Mouse (Mus musculus) C2C12 (cell line): ENCODE measurements around the gene Dok5. TPM values are rescaled to one million over a fixed set of nuclear protein-coding genes. Genes with fewer than 3 reads are reported as not detected.

ENCODE experiments used
- H3K27me3 ChIP-seq: one replicate; pipeline ENCODE4 v1.6.1; 2011; ENCODE audit not compliant: control insufficient read depth, insufficient read depth, insufficient read length
- H3K36me3 ChIP-seq: one replicate; pipeline ENCODE4 v1.6.1; 2011; ENCODE audit not compliant: control insufficient read depth, insufficient read depth
- H3K4me3 ChIP-seq: one replicate; pipeline ENCODE4 v1.5.1; 2011; ENCODE audit warnings: mild to moderate bottlenecking, control low read depth; ENCODE audit not compliant: poor library complexity, insufficient read depth, severe bottlenecking
- H3K79me2 ChIP-seq: one replicate; pipeline ENCODE4 v1.6.1; 2011; ENCODE audit not compliant: control insufficient read depth, insufficient read depth
- H3K79me3 ChIP-seq: one replicate; pipeline ENCODE4 v1.6.1; 2011; ENCODE audit warnings: low read depth, control low read depth
- H3ac ChIP-seq: one replicate; pipeline ENCODE3; 2011; ENCODE audit warnings: low read depth; ENCODE audit not compliant: control insufficient read depth, insufficient read length
- CEBPB ChIP-seq: IDR thresholded peaks from one replicate; pipeline ENCODE4 v1.6.1; 2011; ENCODE audit warnings: low read depth, mild to moderate bottlenecking, control low read depth, moderate library complexity
- CTCF ChIP-seq: IDR thresholded peaks from one replicate; pipeline ENCODE4 v1.5.1; 2011; ENCODE audit not compliant: control insufficient read depth, insufficient read depth, insufficient read length
- FOSL1 ChIP-seq: IDR thresholded peaks from one replicate; pipeline ENCODE4 v1.8.0; 2011; ENCODE audit warnings: mild to moderate bottlenecking, low read length; ENCODE audit not compliant: poor library complexity, insufficient read depth, severe bottlenecking
- MAX ChIP-seq: IDR thresholded peaks from one replicate; pipeline ENCODE4 v1.6.1; 2011; ENCODE audit warnings: mild to moderate bottlenecking, control low read depth
- MYOD1 ChIP-seq: IDR thresholded peaks from one replicate; pipeline ENCODE4 v1.6.1; 2011; ENCODE audit warnings: low read depth; ENCODE audit not compliant: control insufficient read depth, insufficient read length
- MYOG ChIP-seq: IDR thresholded peaks from one replicate; pipeline ENCODE4 v1.6.1; 2011; ENCODE audit not compliant: control insufficient read depth, insufficient read length; ENCODE audit errors: extremely low read depth
- USF1 ChIP-seq: IDR thresholded peaks from one replicate; pipeline ENCODE4 v1.6.1; 2011; ENCODE audit warnings: low read depth, mild to moderate bottlenecking, control low read depth, moderate library complexity
- polyA plus RNA-seq: library from polyadenylated mRNA; unstranded; fragments of >200 nt; fragmentation: generic; extraction: Trizol; gene quantifications from one replicate; pipeline ENCODE4 v1.2.1, GENCODE M21; 2012; ENCODE audit warnings: missing spikeins

The Dok5 gene
- polyA plus RNA-seq, 1 experiment, result not detected

GRCm38 (mm10) chr2:170757228-170757875 is 25.7 kb downstream of the Dok5 start:
- TF ChIP-seq FOSL1 (no peak), MAX (no peak), MYOD1 (no peak), USF1 (no peak), CTCF (no peak), CEBPB (no peak), MYOG (no peak)
- no peaks in the 10 kb centered on the region for H3K27me3 ChIP-seq

DNA sequence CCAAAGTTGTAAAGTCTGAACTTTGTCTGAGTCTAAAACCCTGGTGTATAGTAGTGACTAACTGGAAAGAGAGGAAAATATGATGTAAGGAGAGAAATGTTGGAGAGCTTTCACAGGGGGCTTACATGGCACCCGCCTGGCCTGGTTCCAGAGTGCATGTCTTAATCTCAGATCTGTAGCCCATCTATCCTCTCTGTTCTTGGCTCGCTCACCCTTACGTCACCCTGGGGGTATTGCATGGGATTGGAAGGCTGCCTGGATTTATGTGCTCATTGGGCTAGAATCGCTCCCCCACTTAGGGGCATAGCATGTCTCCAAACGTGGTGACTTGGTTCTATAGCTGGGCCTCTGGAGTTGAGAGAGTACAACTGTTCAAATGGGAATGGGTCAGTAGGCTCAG is 26.6 kb downstream of the Dok5 start:
- TF ChIP-seq FOSL1, result no peak
- no peak for TF ChIP-seq MYOD1
- H3K36me3 ChIP-seq, result no peaks in the 10 kb centered on the region

More at GRCm38 (mm10) chr2:170757228-170757875, 25.7 kb downstream of the Dok5 start:
- H3K4me3 ChIP-seq, result no peak overlapping the region
- no peaks in the 10 kb centered on the region for H3K79me2 ChIP-seq
- no peak overlapping the region for H3ac ChIP-seq
- H3K79me3 ChIP-seq, result no peaks in the 10 kb centered on the region
- H3K36me3 ChIP-seq, result no peaks in the 10 kb centered on the region

GRCm38 (mm10) chr2:170764704-170765103 is 33.1 kb downstream of the Dok5 start:
- no peaks in the 10 kb centered on the region for H3K79me2 ChIP-seq
- no peak overlapping the region for H3K4me3 ChIP-seq
- H3ac ChIP-seq, result no peak overlapping the region
- no peaks in the 10 kb centered on the region for H3K36me3 ChIP-seq
- H3K79me3 ChIP-seq, result no peaks in the 10 kb centered on the region
- H3K27me3 ChIP-seq, result no peaks in the 10 kb centered on the region
- TF ChIP-seq MYOD1 (peak; percentile 47), CEBPB (no peak)

More for the DNA sequence above, 26.6 kb downstream of the Dok5 start:
- H3ac ChIP-seq, result no peak overlapping the region
- no peaks in the 10 kb centered on the region for H3K27me3 ChIP-seq
- H3K4me3 ChIP-seq, result no peak overlapping the region
- H3K79me3 ChIP-seq, result no peaks in the 10 kb centered on the region
- H3K79me2 ChIP-seq, result no peaks in the 10 kb centered on the region

DNA sequence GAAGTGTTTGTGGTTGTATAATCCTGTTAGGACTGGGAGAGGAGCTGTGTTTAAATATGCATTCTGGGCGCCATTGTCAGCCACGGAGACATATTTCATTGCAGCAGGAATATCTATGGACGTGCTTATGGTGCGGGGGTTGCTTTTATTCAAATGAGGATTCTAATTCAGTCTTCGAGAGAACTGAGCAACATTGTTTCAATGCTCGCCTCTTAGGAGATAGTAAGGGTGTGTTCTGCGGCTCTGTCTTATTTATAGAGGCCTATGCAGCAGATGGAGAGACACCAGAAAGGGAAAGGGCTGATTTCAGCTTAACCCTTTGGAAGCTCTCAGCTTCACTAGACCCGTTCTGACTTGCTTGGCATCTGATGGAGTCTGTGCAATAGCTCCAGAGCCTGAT is 35.6 kb downstream of the Dok5 start:
- Histone ChIP-seq H3K27me3 (no peaks in the 10 kb centered on the region), H3K36me3 (no peaks in the 10 kb centered on the region), H3ac (no peak overlapping the region), H3K79me2 (no peaks in the 10 kb centered on the region), H3K4me3 (no peak overlapping the region), H3K79me3 (no peaks in the 10 kb centered on the region)
- TF ChIP-seq FOSL1, result no peak
- TF ChIP-seq USF1, result no peak

GRCm38 (mm10) chr2:170768699-170769098 is 37.1 kb downstream of the Dok5 start:
- H3K79me3 ChIP-seq, result no peaks in the 10 kb centered on the region
- H3ac ChIP-seq, result no peak overlapping the region
- no peak overlapping the region for H3K4me3 ChIP-seq
- no peaks in the 10 kb centered on the region for H3K36me3 ChIP-seq
- H3K27me3 ChIP-seq, result no peaks in the 10 kb centered on the region
- H3K79me2 ChIP-seq, result no peaks in the 10 kb centered on the region
- TF ChIP-seq MAX, result no peak
- no peak for TF ChIP-seq MYOD1
- no peak for TF ChIP-seq MYOG
- no peak for TF ChIP-seq CTCF
- no peak for TF ChIP-seq USF1
- TF ChIP-seq CEBPB, result no peak
- no peak for TF ChIP-seq FOSL1

DNA sequence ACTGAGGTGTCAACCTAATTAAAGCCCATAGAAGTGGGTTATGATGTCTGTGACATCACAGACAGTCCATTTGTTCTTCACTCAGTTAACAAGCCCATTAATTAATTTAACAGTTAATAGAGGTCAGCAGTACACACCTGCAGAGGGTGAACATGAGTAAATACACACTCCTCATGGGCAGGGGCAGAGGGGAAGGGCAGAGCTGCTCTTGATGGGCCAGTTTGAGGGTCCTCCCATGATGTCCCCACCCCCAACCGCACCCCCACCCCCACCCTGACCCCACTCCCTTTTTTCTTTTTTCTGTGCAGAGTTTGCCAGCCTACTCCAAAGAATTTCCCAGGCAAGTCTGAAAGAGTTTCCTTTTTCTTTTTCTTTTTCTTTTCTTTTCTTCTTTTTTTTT is 39.9 kb downstream of the Dok5 start:
- no peaks in the 10 kb centered on the region for H3K79me3 ChIP-seq
- H3ac ChIP-seq, result no peak overlapping the region
- H3K4me3 ChIP-seq, result no peak overlapping the region
- H3K27me3 ChIP-seq, result no peaks in the 10 kb centered on the region
- no peak for TF ChIP-seq CTCF
- TF ChIP-seq FOSL1, result no peak
- no peak for TF ChIP-seq MAX
- TF ChIP-seq MYOD1, result no peak
- TF ChIP-seq CEBPB, result no peak
- no peak for TF ChIP-seq MYOG
- TF ChIP-seq USF1, result no peak
- no peaks in the 10 kb centered on the region for H3K79me2 ChIP-seq
- no peaks in the 10 kb centered on the region for H3K36me3 ChIP-seq
